Mouse (Mus musculus): ENCODE measurements around the gene Rab36. TPM values are rescaled to one million over a fixed set of nuclear protein-coding genes. Genes with fewer than 3 reads are reported as not detected.

Gene Rab36
- polyA plus RNA-seq, 1 experiment from 2014 or later = 14.4 TPM

Other genes starting within 250 kb of the Rab36 start
- 45.1 and 46.6 TPM in 2 replicates for gene Gnaz, start 69.9 kb upstream of the Rab36 start, polyA plus RNA-seq (2015; fragmentation: Nextera tagmentation; extraction: Ambion mirVana)
- 0.91 and 1.0 TPM in 2 replicates for gene Rsph14, start 4.5 kb upstream of the Rab36 start, polyA plus RNA-seq (2015; fragmentation: Nextera tagmentation; extraction: Ambion mirVana)
- gene Bcr, start 23.5 kb downstream of the Rab36 start, polyA plus RNA-seq (2015; fragmentation: Nextera tagmentation; extraction: Ambion mirVana) = 15.1 and 15.8 TPM in 2 replicates
- 33.9 and 34.6 TPM in 2 replicates for gene Specc1l, start 175.0 kb downstream of the Rab36 start, polyA plus RNA-seq (2015; fragmentation: Nextera tagmentation; extraction: Ambion mirVana)